Mouse (Mus musculus) T-helper 2 cell (primary cell): ENCODE measurements around the gene Sh3bgrl2.
"Not testable (repeated sequence)": the region's sequence is repeated elsewhere in the genome, so short reads cannot be mapped to it uniquely, and the experiment has no call there.

Experiments
- in situ Hi-C: fragments of 300-600 bp; cut with MboI, MseI; formaldehyde crosslinking; loops from one replicate; pipeline ENCODE4 v1.15.1; 2025; ENCODE audit warnings: high pct_unique_total_duplicates

Sh3bgrl2 gene

GRCm38 (mm10) chr9:83547830-83548689, at the start of gene Sh3bgrl2:
Sh3bgrl2 (plus strand) TSS chr9:83548327.
- in situ Hi-C loops: no loop called here

- in situ Hi-C loops: not testable (repeated sequence)
These were observed 29.0 kb upstream of the Sh3bgrl2 start for GRCm38 (mm10) chr9:83519081-83519480.

GRCm38 (mm10) chr9:83519510-83520155, 28.5 kb upstream of the Sh3bgrl2 start:
- in situ Hi-C loops: no loop called here

GRCm38 (mm10) chr9:83527341-83528060, 20.6 kb upstream of the Sh3bgrl2 start:
- in situ Hi-C loops: no loop called here

- in situ Hi-C loops: no loop called here
These were observed 14.9 kb upstream of the Sh3bgrl2 start for GRCm38 (mm10) chr9:83533044-83533769.

- in situ Hi-C loops: no loop called here
These were observed 11.2 kb upstream of the Sh3bgrl2 start for GRCm38 (mm10) chr9:83536959-83537358.

- in situ Hi-C loops: no loop called here
These were observed 10.6 kb upstream of the Sh3bgrl2 start for GRCm38 (mm10) chr9:83537510-83537909.

GRCm38 (mm10) chr9:83537921-83538536, 10.1 kb upstream of the Sh3bgrl2 start:
- in situ Hi-C loops: no loop called here

GRCm38 (mm10) chr9:83539809-83540491, 8.2 kb upstream of the Sh3bgrl2 start:
- in situ Hi-C loops: no loop called here

- in situ Hi-C loops: no loop called here
These were observed 7.7 kb upstream of the Sh3bgrl2 start for GRCm38 (mm10) chr9:83540492-83540857.

GRCm38 (mm10) chr9:83540975-83541374, 7.2 kb upstream of the Sh3bgrl2 start:
- in situ Hi-C loops: no loop called here

- in situ Hi-C loops: no loop called here
These were observed 2.9 kb upstream of the Sh3bgrl2 start for GRCm38 (mm10) chr9:83545240-83545639.

- in situ Hi-C loops: no loop called here
These were observed 1.8 kb upstream of the Sh3bgrl2 start for GRCm38 (mm10) chr9:83546316-83546715.

GRCm38 (mm10) chr9:83547229-83547628, 898 bp upstream of the Sh3bgrl2 start:
- in situ Hi-C loops: no loop called here

GRCm38 (mm10) chr9:83549866-83550265, 1.7 kb downstream of the Sh3bgrl2 start:
- in situ Hi-C loops: no loop called here

GRCm38 (mm10) chr9:83551116-83551515, 3.0 kb downstream of the Sh3bgrl2 start:
- in situ Hi-C loops: no loop called here

GRCm38 (mm10) chr9:83551632-83552031, 3.5 kb downstream of the Sh3bgrl2 start:
- in situ Hi-C loops: no loop called here

GRCm38 (mm10) chr9:83555580-83555979, 7.5 kb downstream of the Sh3bgrl2 start:
- in situ Hi-C loops: no loop called here

- in situ Hi-C loops: no loop called here
These were observed 8.1 kb downstream of the Sh3bgrl2 start for GRCm38 (mm10) chr9:83556236-83556635.
